Mouse (Mus musculus): Measurements from ENCODE around the gene Psg21.
"Not testable (repeated sequence)": the region's sequence is repeated elsewhere in the genome, so short reads cannot be mapped to it uniquely, and the experiment has no call there.

The Psg21 gene

DNA sequence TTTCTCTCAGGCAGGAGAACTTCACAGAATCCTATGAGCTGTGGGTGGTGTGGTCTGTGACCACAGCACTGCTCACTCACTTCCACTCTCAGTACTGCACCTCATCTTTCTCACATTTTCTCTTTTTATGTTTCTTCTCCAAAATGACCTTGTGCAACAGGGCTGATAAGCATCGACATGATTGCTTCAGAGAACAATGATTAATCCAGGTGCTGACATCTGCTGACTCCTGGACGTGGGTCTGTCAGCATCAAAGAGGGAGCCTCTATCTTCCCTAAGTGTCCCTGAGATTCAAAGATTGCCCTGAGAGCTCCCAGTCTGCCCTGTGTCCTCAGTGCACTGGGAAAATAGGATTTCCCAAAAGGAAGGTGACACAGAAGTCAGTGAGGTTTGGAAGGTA, at the start of gene Psg21:
Psg21 (minus strand) TSS at position 101 of the 400 bp plus-strand sequence.
- DNase-seq (ENCODE audit: low read depth, low spot score), result not testable (repeated sequence)

DNA sequence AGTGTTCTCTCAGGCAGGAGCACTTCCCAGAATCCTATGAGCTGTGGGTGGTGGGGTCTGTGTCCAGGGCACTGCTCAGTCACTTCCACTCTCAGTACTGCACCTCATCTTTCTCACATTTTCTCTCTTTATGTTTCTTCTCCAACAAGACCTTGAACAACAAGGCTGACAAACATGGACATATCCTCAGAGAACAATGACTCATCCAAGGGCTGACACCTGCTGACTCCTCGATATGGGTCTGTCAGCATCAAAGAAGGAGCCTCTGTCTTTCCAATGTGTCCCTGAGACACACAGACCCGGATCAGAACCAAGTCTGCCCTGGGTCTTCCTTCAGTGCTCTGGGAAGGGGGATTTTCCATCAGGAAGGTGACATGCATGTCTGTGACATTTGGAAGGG, 29.6 kb upstream of the Psg21 start, which contains the start of gene Psg20:
Psg20 (minus strand) TSS at position 101 of the 400 bp plus-strand sequence.
- DNase-seq (ENCODE audit: low read depth, low spot score), result no peak

DNA sequence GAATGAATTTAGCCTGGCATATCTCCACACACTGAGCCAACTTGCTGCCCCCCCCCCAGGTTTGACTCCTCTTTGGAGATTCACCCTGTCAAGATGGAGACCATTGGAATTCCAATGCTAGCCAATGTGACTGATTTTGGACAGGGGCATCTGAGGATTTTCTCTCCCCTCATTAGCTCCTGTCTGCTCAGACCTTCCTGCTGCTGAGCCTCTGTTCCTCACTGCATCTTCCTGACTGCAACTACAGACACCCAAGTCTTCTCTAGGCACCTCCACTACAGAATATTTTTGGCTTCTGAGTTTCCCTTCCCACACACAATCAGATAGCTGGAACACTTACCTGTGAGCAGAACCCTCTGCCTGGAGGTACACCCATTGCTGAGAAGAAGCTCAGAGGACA, 29.1 kb upstream of the Psg21 start:
- DNase-seq (ENCODE audit: low read depth, low spot score), result no peak

DNA sequence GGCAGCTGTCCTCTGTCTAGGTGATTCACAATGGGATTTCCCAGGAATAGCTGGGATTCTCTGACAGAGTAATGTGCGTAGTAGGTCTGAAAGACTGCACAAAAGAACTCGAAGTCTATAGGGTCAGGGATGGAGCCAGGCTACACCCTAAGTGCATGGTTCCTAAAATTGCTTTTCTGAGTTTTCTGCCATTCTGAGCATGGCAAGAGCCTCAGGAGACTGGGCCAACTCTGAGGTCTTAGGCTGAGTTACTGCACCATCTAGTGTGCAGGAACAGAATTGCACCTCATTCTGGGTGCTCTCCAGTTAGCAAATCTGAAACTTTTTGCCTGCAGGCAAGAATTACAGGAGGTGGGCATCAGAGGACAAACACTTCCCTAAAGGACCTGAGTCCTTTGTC, 23.2 kb upstream of the Psg21 start:
- DNase-seq (ENCODE audit: low read depth, low spot score), result peak; percentile 2

DNA sequence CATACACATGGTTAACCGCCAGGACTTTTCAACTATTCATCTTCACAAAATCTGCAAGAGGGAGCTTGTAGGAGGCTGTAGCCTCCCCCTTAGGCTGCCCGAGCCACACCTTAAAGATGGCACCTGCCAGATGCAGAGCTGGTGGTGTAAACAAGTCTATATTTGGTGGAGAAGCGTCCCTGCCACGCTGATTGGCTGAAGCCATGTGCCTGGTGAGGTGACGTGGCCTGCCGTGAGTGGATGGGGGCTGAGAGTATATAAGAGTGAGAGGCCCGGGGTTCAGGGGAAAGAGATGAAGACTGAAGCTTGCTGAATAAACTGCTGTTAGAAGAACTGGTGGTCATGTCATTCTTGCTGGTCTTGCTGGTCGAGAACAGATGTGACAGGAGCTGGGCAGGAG, 29.6 kb downstream of the Psg21 start:
- not testable (repeated sequence) for DNase-seq (ENCODE audit: low read depth, low spot score)

DNA sequence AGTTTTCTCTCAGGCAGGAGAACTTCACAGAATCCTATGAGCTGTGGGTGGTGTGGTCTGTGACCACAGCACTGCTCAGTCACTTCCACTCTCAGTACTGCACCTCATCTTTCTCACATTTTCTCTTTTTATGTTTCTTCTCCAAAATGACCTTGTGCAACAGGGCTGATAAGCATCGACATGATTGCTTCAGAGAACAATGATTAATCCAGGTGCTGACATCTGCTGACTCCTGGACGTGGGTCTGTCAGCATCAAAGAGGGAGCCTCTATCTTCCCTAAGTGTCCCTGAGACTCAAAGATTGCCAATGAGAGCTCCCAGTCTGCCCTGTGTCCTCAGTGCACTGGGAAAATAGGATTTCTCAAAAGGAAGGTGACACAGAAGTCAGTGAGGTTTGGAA, 40.1 kb downstream of the Psg21 start, which contains the start of gene Psg23:
Psg23 (minus strand) TSS at position 101 of the 400 bp plus-strand sequence.
- DNase-seq (ENCODE audit: low read depth, low spot score), result not testable (repeated sequence)
